Mouse (Mus musculus) testis, adult 10 weeks (tissue): Measurements from ENCODE around the gene Vmn1r6. TPM values are rescaled to one million over a fixed set of nuclear protein-coding genes. Genes with fewer than 3 reads are reported as not detected.

ENCODE experiments used
- polyA plus RNA-seq: library from polyadenylated mRNA; stranded (reverse); fragments of 350-450 nt; fragmentation: Illumina TruSeq; extraction: RNeasy Lipid Tissue Mini Kit (QIAGEN cat#74804); gene quantifications from one replicate; pipeline ENCODE4 v1.2.3, GENCODE M21; 2014; ENCODE audit warnings: low read depth, low replicate concordance

The Vmn1r6 gene
- 0.27 TPM for polyA plus RNA-seq

DNA sequence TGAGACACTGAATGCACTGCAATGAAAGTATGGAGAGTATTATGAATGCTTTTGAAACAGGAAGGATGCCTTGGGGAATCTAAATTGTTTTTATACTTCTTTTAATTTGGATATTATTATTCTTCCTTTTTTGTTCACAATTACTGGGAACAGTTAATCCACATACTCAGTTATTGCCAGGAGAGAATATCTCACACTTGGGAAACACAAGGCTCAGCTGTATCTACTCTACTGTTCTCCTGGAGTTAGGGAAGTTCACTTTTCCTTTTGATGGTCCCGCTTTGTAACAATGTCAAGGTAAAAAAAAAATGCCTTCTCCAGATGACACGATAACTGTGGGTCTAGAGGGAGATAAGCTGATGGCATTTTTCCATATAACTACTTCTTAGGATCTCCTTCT, at the start of gene Vmn1r6:
Gene Vmn1r6, plus strand, starts transcription at position 301 of the 400 bp plus-strand sequence.

GRCm38 (mm10) chr6:56969973-56970372, 27.1 kb upstream of the Vmn1r6 start, which contains the start of gene Vmn1r5:
Vmn1r5 (plus strand) TSS chr6:56970273.

GRCm38 (mm10) chr6:57025224-57025623, 28.2 kb downstream of the Vmn1r6 start, which contains the start of gene Vmn1r7:
Vmn1r7 (minus strand) TSS chr6:57025324.

GRCm38 (mm10) chr6:57031984-57032383, 34.9 kb downstream of the Vmn1r6 start, which contains the start of gene Vmn1r8:
Vmn1r8 (plus strand) TSS chr6:57032284.

Other genes starting within 250 kb of the Vmn1r6 start
- 28.2 TPM for gene Kbtbd2, start 199.4 kb upstream of the Vmn1r6 start, polyA plus RNA-seq
- 13.8 TPM for gene Fkbp9, start 165.2 kb upstream of the Vmn1r6 start, polyA plus RNA-seq
- gene Nt5c3, start 73.3 kb upstream of the Vmn1r6 start, polyA plus RNA-seq = 59.0 TPM
- 3.3 TPM for gene Vmn1r4, start 73.2 kb upstream of the Vmn1r6 start, polyA plus RNA-seq
- gene Vmn1r5, start 27.0 kb upstream of the Vmn1r6 start, polyA plus RNA-seq = 0.18 TPM
- gene Vmn1r7, start 28.1 kb downstream of the Vmn1r6 start, polyA plus RNA-seq = not detected
- not detected for gene Vmn1r8, start 35.0 kb downstream of the Vmn1r6 start, polyA plus RNA-seq
- 0.04 TPM for gene Vmn1r9, start 69.5 kb downstream of the Vmn1r6 start, polyA plus RNA-seq
- gene Vmn1r10, start 112.2 kb downstream of the Vmn1r6 start, polyA plus RNA-seq = not detected
- not detected for gene Vmn1r11, start 136.2 kb downstream of the Vmn1r6 start, polyA plus RNA-seq
- not detected for gene Vmn1r12, start 159.7 kb downstream of the Vmn1r6 start, polyA plus RNA-seq
- not detected for gene Vmn1r13, start 206.0 kb downstream of the Vmn1r6 start, polyA plus RNA-seq
- 0.03 TPM for gene Vmn1r14, start 234.4 kb downstream of the Vmn1r6 start, polyA plus RNA-seq